Mouse (Mus musculus) cerebellum, postnatal 14 days (tissue): ENCODE measurements at regions not wholly inside any gene's neighbourhood (a gene's known extent, or its start where the extent isn't known, plus 50 kb on each side); places are given as distances from the start of the nearest gene placed in this dataset.
"Not testable (repeated sequence)": the region's sequence is repeated elsewhere in the genome, so short reads cannot be mapped to it uniquely, and the experiment has no call there.

Source experiments
- DNase-seq, 2 experiments: peaks; one replicate each; pipeline ENCODE4 v3.0.0; 2021; ENCODE audit warnings: mixed read lengths in 2 of 2

GRCm38 (mm10) chr1:64463715-64464290 is 68.6 kb upstream of the Creb1 start:
- no peak for DNase-seq

DNA sequence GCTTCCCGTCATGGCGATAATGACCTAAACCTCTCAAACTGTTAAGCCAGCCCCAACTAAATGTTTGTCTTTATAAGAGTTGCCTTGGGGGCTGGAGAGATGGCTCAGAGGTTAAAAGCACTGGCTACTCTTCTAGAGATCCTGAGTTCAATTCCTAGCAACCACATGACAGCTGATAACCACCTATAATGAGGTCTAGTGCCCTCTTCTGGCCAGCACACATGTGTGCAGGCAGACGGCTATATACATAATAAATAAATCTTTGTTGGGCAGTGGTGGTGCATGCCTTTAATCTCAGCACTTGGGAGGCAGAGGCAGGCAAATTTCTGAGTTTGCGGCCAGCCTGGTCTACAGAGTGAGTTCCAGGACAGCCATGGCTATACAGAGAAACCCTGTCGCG is 70.8 kb upstream of the Creb1 start:
- DNase-seq, result not testable (repeated sequence)

DNA sequence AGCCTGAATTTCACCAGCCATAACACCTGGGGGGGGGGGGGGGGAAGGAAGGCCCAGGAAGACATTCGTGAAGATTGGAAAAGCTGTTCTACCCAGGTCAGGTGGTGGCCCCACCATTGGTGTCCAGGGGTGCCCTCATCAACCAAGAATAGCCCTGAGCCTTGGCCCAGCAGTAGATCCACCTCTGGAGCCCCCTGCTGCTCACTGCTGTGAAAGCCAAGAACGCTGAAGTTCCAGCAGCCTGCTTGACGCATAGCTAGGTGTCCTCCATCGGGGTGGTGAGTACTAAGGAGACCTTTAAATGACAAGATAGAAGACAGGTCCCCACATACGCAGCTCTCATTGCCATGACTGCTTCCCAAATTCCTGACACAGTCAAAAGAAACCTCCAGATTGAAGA is 74.6 kb upstream of the Creb1 start:
- DNase-seq, result no peak

DNA sequence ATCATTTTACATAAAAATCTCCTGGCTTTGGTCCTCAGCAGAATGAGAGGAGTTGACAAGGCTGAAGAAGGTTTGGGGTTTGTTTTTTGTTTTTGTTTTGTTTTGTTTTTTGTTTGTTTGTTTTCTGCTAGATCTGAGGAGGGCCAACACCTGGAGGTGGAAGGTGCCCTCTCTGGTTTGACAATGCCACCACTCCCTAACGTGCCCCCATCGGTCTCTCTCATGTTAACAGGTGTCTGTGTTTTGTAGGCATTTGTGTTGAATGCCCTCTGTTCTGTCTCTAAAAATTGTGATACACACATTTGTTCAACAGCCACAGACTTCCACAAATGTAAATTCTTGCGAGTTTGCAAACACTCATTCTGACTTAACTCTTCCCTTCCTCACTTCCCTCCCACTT is 83.3 kb upstream of the Creb1 start:
- DNase-seq, result no peak

GRCm38 (mm10) chr1:64448090-64448489 is 84.4 kb upstream of the Creb1 start:
- DNase-seq, result peak; percentile 84 to 87

DNA sequence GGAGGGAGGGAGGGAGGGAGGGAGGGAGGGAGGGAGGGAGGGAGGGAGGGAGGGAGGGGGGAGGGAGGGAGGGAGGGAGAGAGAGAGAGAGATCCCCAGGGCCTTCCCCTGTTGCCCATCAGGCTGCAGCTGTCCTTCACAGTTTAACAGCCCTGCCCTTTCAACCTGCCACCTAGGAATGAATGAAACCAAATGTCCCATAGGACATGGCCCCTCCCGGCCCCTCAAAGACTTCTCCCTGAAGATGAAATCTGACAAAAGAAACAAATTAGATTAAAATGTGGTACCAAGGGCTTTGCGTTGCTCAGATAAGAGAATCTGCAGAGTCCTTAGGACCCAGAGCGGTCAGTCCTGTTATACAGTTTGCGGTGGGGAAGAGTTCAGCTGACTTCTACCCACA is 86.0 kb upstream of the Creb1 start:
- DNase-seq, result peak in 1 of 2 experiments; percentile 21

GRCm38 (mm10) chr1:64445919-64446318 is 86.5 kb upstream of the Creb1 start:
- DNase-seq, result peak; percentile 90 to 91

GRCm38 (mm10) chr1:64443436-64443835 is 89.0 kb upstream of the Creb1 start:
- peak; percentile 47 to 62 for DNase-seq

DNA sequence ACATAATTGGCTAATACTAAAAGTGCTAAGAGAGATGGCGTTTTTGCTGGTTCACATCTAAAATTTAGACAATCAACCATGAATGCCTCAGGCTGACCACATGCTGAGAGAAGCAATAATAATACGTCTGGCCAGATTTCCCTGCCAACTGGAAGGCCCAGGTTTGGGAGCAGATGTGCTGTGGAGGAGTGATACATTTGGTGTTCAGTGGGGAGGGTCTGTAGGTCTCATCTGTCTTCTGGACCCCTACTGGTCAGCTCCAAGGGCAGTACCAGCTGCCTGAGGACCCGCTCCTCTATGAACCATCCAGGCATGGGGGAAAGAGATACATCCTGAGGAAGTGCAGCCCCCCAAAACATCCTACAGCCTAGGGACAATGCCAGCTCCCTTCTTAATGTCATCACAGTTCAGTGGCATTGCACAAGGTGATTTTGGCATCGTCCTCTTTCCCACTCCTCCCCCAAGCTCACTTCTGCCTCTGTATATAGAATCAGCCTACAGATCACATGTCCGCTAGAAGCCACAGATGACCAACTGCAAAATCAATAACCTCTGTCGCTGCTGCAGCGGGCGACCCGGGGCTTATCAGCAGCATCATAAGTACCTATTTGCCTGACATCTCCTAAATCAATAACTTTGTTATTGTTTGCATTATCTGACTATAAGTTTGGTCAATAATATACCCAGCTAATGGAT is 90.1 kb upstream of the Creb1 start:
- DNase-seq, result peak; percentile 49 to 69

- no peak for DNase-seq
Observed at GRCm38 (mm10) chr1:64423256-64423655, 109.2 kb upstream of the Creb1 start.

DNA sequence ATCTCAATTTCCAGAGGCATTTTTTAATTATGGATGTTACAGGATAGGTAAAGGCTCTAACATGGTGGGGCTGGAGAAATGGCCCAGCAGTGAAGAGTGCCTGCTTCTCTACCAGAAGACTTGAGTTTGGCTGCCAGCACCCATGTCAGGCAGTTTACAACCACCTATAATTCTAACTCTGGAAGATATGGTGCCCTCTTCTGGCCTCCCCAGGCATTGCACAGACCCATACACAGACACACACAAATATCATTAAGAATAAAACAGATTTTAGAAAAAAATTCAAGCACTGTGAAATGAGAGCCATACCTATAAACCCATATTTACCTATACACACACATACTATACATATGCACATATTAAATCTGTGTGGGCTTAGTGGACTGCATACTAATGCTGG is 113.9 kb upstream of the Creb1 start:
- DNase-seq, result peak in 1 of 2 experiments; percentile 12

DNA sequence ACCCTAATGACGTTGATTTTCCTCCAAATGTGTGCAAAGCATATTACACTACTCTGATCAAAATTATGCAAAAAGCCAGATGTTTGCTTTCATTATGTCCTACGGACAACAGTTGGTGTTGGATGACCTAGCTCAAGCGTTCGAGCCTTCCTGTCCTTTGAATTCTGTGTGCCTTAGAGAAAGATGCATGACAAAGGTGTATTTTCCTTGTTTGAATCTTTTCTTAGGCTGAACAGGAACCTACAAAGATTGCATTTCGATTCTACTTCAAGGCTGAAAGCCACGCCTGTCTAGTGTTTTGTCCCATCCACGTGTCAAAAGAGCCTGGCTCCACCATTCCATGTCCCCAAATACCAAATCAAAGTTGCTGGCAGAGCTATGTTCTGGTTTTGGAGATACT is 116.5 kb upstream of the Creb1 start:
- no peak for DNase-seq

GRCm38 (mm10) chr1:64413181-64413560 is 119.3 kb upstream of the Creb1 start:
- DNase-seq, result peak; percentile 49 to 58

GRCm38 (mm10) chr1:64412481-64413180 is 119.8 kb upstream of the Creb1 start:
- peak; percentile 72 to 76 for DNase-seq

- DNase-seq, result peak; percentile 63 to 69
Observed at GRCm38 (mm10) chr1:64411851-64412480, 120.5 kb upstream of the Creb1 start.

DNA sequence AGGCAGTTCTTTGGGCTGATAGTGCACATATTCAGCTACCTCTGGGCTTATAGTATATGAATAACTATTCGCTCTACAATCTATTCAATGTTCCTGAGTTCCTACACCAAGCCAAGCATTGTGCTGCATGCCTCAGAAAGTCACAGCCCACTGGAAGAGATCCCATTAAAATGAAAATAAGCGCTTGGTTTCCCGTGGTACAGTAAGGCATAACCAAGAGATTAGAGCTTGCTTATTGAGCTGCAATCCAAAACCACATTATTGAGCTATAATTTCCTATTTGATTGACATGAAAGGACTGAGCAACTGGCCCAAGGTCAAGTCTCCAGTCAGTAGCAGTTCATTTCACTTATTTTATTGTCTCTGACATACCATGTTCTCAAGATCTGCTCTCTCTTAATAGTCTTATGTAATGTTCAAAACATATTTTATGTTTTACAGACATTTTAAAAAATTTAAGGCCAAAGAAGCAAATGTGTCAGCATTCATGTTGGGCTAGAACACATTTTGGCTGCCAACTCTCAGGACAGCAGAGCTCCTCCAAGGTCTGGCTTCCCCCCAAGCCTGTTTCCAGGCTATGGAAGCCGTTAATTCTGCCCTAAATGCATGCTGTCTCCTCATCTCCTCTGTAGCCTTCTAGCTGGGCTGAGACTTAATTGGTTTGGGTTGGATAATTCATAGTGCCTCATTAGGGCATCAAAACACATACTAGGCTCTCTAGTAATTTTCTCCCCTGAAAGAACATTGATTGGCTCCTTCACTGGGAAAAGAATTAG is 123.5 kb upstream of the Creb1 start:
- DNase-seq, result peak; percentile 90 to 91

- no peak for DNase-seq
Observed at GRCm38 (mm10) chr1:64391525-64391924, 140.9 kb upstream of the Creb1 start.

DNA sequence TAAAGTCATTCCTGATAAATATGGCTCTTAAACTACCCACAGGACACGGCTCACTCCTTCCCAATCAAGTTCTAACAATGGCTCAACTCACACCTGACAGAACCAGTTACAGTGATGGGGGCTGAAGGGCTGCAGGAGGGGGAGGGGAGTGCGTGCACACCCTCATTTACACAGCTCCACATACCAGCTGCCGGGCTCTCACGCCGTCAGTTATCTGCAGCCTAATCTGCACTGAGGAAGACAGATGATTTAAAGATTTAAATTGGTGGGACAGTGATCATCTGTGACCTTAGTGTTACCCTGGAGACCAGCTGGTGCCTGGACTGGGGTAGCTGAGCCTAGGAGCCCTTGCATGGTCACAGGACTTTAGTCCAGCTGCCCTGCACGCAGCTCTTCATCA is 151.2 kb upstream of the Creb1 start:
- DNase-seq, result peak in 1 of 2 experiments; percentile 12

DNA sequence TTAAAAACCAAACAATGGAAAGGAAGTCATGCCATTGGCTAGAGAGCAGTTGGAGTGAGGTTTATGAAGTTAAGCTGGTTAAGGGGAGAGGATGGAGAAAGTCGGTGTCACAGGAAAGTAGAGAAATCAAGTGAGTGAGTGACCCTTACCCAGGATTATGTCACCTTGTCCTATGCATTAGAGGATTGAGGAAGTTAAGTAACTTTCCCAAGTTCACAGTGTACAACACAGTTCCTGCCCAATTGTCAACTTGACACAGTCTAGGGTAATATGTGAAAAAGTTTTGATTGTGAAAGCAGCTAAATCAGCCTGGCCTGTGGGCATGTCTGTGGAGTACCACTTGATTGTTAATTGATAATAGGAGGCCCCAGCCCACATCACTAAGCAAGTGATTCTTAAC is 156.0 kb upstream of the Creb1 start:
- DNase-seq, result not testable (repeated sequence)

GRCm38 (mm10) chr1:64374286-64375071 is 158.0 kb upstream of the Creb1 start:
- DNase-seq, result no peak

GRCm38 (mm10) chr1:64364095-64364494 is 168.3 kb upstream of the Creb1 start:
- DNase-seq, result no peak
